Mouse (Mus musculus) left cerebral cortex, postnatal 25 days (tissue): ENCODE measurements around the gene St3gal3. TPM values are rescaled to one million over a fixed set of nuclear protein-coding genes. Genes with fewer than 3 reads are reported as not detected.

Experiments
- DNase-seq, 2 experiments: peaks; one replicate each; pipeline ENCODE4 v3.0.0; 2022; ENCODE audit warnings: low spot score in 2 of 2, mixed read lengths in 1 of 2
- intact Hi-C: fragments of 180-260 bp; cut with DNase I; formaldehyde crosslinking; loops from one replicate; pipeline ENCODE4 v1.15.1; 2025
- total RNA-seq, 2 experiments: library from RNA; stranded (reverse); gene quantifications; 2 replicates each; pipeline ENCODE4 v1.2.3; 2021

Gene St3gal3
- total RNA-seq, 2 experiments from 2014 or later, result 43.5 to 44.3 TPM

- intact Hi-C loops, result no loop called here
- peak in 1 of 2 experiments; percentile 31 for DNase-seq
Measured at GRCm38 (mm10) chr4:117997381-117998269, 137.1 kb downstream of the St3gal3 start.

GRCm38 (mm10) chr4:117996701-117997100 is 138.0 kb downstream of the St3gal3 start:
- DNase-seq, result no peak
- intact Hi-C loops, result no loop called here

- intact Hi-C loops, result no loop called here
- no peak for DNase-seq
Measured at GRCm38 (mm10) chr4:117995461-117995860, 139.3 kb downstream of the St3gal3 start.

GRCm38 (mm10) chr4:117993421-117993820 is 141.3 kb downstream of the St3gal3 start:
- intact Hi-C loops, result no loop called here
- DNase-seq, result no peak

GRCm38 (mm10) chr4:117992872-117993271 is 141.8 kb downstream of the St3gal3 start:
- DNase-seq, result no peak
- intact Hi-C loops, result no loop called here

- DNase-seq, result no peak
Measured at GRCm38 (mm10) chr4:117992036-117992435, 142.7 kb downstream of the St3gal3 start.

GRCm38 (mm10) chr4:117991055-117991627 is 143.6 kb downstream of the St3gal3 start:
- intact Hi-C loops, result no loop called here
- no peak for DNase-seq

More at GRCm38 (mm10) chr4:117992036-117992435, 142.7 kb downstream of the St3gal3 start:
- intact Hi-C loops, result no loop called here

GRCm38 (mm10) chr4:117990571-117990970 is 144.1 kb downstream of the St3gal3 start:
- DNase-seq, result no peak
- intact Hi-C loops, result no loop called here

- DNase-seq, result no peak
- intact Hi-C loops, result no loop called here
Measured at GRCm38 (mm10) chr4:117989801-117990200, 144.9 kb downstream of the St3gal3 start.

GRCm38 (mm10) chr4:117986766-117987165 is 147.9 kb downstream of the St3gal3 start:
- no peak for DNase-seq
- intact Hi-C loops, result no loop called here

GRCm38 (mm10) chr4:117984993-117985587 is 149.6 kb downstream of the St3gal3 start:
- DNase-seq, result peak; percentile 27 to 84
- intact Hi-C loops, result no loop called here

GRCm38 (mm10) chr4:117984206-117984605 is 150.5 kb downstream of the St3gal3 start:
- intact Hi-C loops, result no loop called here
- DNase-seq, result no peak

GRCm38 (mm10) chr4:117982706-117983105 is 152.0 kb downstream of the St3gal3 start:
- intact Hi-C loops, result no loop called here
- DNase-seq, result peak; percentile 62 to 83

- no peak for DNase-seq
- intact Hi-C loops, result no loop called here
Measured at GRCm38 (mm10) chr4:117981518-117981917, 153.2 kb downstream of the St3gal3 start.

- no peak for DNase-seq
- intact Hi-C loops, result no loop called here
Measured at GRCm38 (mm10) chr4:117980161-117980560, 154.6 kb downstream of the St3gal3 start.

GRCm38 (mm10) chr4:117979181-117979580 is 155.5 kb downstream of the St3gal3 start:
- no peak for DNase-seq
- intact Hi-C loops, result no loop called here

- intact Hi-C loops, result no loop called here
- DNase-seq, result no peak
Measured at GRCm38 (mm10) chr4:117978282-117978681, 156.4 kb downstream of the St3gal3 start.

GRCm38 (mm10) chr4:117977841-117978240 is 156.9 kb downstream of the St3gal3 start:
- DNase-seq, result no peak
- intact Hi-C loops, result no loop called here

- DNase-seq, result no peak
- intact Hi-C loops, result no loop called here
Measured at GRCm38 (mm10) chr4:117977371-117977770, 157.3 kb downstream of the St3gal3 start.

- intact Hi-C loops, result no loop called here
Measured at GRCm38 (mm10) chr4:117975820-117976219, 158.9 kb downstream of the St3gal3 start.

GRCm38 (mm10) chr4:117974719-117975118 is 160.0 kb downstream of the St3gal3 start:
- DNase-seq, result peak; percentile 17 to 81
- intact Hi-C loops, result no loop called here

More at GRCm38 (mm10) chr4:117975820-117976219, 158.9 kb downstream of the St3gal3 start:
- DNase-seq, result no peak
